Mouse (Mus musculus) embryonic facial prominence, embryonic 13.5 days (tissue): Measurements from ENCODE around the gene Slc48a1. TPM values are rescaled to one million over a fixed set of nuclear protein-coding genes. Genes with fewer than 3 reads are reported as not detected.
A peak's percentile ranks its signal among the peaks of the same experiment; 100 is the strongest.

Experiments
- ATAC-seq: fragments of 200-750 bp; cut with Nextera tagmentation; 2 replicates; pipeline ENCODE4 v1.8.0; 2017; ENCODE audit warnings: low read depth; ENCODE audit not compliant: insufficient number of reproducible peaks, insufficient read depth, low FRiP score, low TSS enrichment
- H3K27ac ChIP-seq: fragments of 300-500 bp; sonication (generic); 2 replicates; pipeline ENCODE4 v1.5.1; 2015; ENCODE audit warnings: moderate library complexity, mild to moderate bottlenecking, inconsistent platforms
- H3K27me3 ChIP-seq: fragments of 300-500 bp; sonication (generic); 2 replicates; pipeline ENCODE4 v1.6.1; 2015; ENCODE audit warnings: mild to moderate bottlenecking, inconsistent platforms
- H3K36me3 ChIP-seq: fragments of 300-500 bp; sonication (generic); 2 replicates; pipeline ENCODE4 v1.6.1; 2015; ENCODE audit warnings: mild to moderate bottlenecking, inconsistent platforms
- H3K4me1 ChIP-seq: fragments of 300-500 bp; sonication (generic); 2 replicates; pipeline ENCODE4 v1.6.1; 2015; ENCODE audit warnings: inconsistent platforms
- H3K4me2 ChIP-seq: fragments of 300-500 bp; sonication (generic); 2 replicates; pipeline ENCODE4 v1.6.1; 2015; ENCODE audit warnings: moderate library complexity, mild to moderate bottlenecking, inconsistent platforms
- H3K4me3 ChIP-seq: fragments of 300-500 bp; sonication (generic); 2 replicates; pipeline ENCODE4 v1.5.1; 2015; ENCODE audit warnings: mild to moderate bottlenecking, inconsistent platforms
- H3K9ac ChIP-seq: fragments of 300-500 bp; sonication (generic); 2 replicates; pipeline ENCODE4 v1.6.1; 2015; ENCODE audit warnings: mild to moderate bottlenecking, inconsistent platforms
- H3K9me3 ChIP-seq: fragments of 300-500 bp; sonication (generic); 2 replicates; pipeline ENCODE4 v1.6.1; 2016; ENCODE audit warnings: inconsistent platforms
- WGBS: fragments of 180-500 bp; shearing (Covaris S2); methylation state at CpG from one replicate; pipeline ENCODE4 v1.1.7; 2015; ENCODE audit warnings: mixed read lengths; 5-methylcytosine and 5-hydroxymethylcytosine counted together
- polyA plus RNA-seq: library from polyadenylated mRNA; unstranded; fragments of >200 nt; fragmentation: Nextera tagmentation; extraction: Ambion mirVana; gene quantifications from 2 replicates; pipeline ENCODE4 v1.2.1, GENCODE M21; 2015

Gene Slc48a1
- polyA plus RNA-seq, 1 experiment from 2014 or later = 34.7 TPM

DNA sequence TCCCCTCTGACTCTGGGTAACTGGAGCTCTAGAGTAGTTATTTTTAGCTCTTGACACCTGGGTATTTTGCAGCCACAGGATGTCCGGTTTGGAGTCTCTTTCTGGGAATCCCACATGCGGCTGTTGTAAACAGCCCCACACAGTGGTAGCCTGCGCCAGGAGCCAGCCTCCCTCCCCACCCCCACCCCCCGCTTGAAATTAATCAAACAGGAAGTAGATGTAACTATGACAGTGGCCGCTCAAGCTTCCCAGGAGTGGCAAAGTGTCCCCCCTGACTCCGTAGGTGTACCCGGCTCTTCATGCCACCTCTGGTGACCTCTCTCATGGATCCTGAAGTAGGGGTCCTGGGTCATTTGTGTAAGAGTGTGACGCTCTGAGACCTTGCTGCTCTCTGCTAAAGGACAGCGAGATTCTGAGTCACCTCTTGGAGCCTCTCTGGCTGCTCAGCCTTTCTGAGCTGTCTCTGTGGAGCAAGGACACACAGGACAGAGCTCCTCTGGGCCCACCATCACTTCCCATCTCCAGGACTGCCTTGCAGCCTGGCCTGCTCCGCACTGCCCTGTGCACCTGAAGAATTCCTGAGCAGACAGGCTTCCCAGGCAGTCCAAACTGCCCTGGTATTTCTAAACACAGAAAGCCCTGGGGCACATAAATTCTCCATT, 43.1 kb downstream of the Slc48a1 start:
- Histone ChIP-seq H3K27me3 (no peaks in the 10 kb centered on the region), H3K4me1 (peaks cover 62% of the 10 kb centered on the region), H3K27ac (peak overlapping the region; percentile 55), H3K4me2 (no peak overlapping the region), H3K9ac (peak overlapping the region; percentile 44; the same call in 1 of the 2 replicates), H3K9me3 (no peaks in the 10 kb centered on the region), H3K4me3 (no peak overlapping the region), H3K36me3 (peaks cover 14% of the 10 kb centered on the region; the same call in 1 of the 2 replicates)
- WGBS = 40% methylated on average over 10 of the region's 10 CpGs
- no peak for ATAC-seq

GRCm38 (mm10) chr15:97821983-97822363, 43.7 kb downstream of the Slc48a1 start:
- Histone ChIP-seq H3K36me3 (peaks cover 14% of the 10 kb centered on the region; the same call in 1 of the 2 replicates), H3K4me1 (peaks cover 67% of the 10 kb centered on the region), H3K4me3 (no peak overlapping the region), H3K27ac (peak overlapping the region; percentile 55), H3K27me3 (no peaks in the 10 kb centered on the region), H3K4me2 (no peak overlapping the region), H3K9me3 (no peaks in the 10 kb centered on the region), H3K9ac (peak overlapping the region; percentile 44; the same call in 1 of the 2 replicates)
- WGBS = 49% methylated on average over 6 of the region's 6 CpGs
- no peak for ATAC-seq

- no peaks in the 10 kb centered on the region for H3K9me3 ChIP-seq
- peaks cover 14% of the 10 kb centered on the region; the same call in 1 of the 2 replicates for H3K36me3 ChIP-seq
- peaks cover 73% of the 10 kb centered on the region for H3K4me1 ChIP-seq
- no peak overlapping the region for H3K4me3 ChIP-seq
- no peaks in the 10 kb centered on the region for H3K27me3 ChIP-seq
- H3K4me2 ChIP-seq = no peak overlapping the region
- peak overlapping the region; percentile 55; the same call in 1 of the 2 replicates for H3K27ac ChIP-seq
- peak overlapping the region; percentile 44 for H3K9ac ChIP-seq
- ATAC-seq = no peak
- 42% methylated on average over 11 of the region's 12 CpGs for WGBS
Observed at GRCm38 (mm10) chr15:97822545-97823228, 44.4 kb downstream of the Slc48a1 start.

DNA sequence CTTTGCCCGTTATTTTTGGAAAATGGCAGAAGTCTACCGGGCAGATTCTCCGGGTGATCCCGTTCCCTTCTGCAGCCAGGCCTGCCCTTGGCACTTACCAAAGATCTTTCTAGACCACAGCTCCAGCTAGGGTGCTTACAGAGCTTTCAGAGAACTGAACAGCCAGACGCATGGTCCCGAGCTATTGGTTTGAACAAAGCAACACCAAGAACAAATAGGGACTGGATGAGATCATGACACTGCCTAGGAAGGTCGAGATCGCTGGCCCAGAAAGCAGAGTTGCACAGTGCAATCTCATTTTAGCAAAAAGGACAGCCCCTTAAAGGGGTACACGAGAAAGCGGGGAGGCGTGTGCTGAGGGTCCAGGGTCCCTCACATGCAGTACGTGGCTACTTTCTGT, 45.2 kb downstream of the Slc48a1 start:
- no peak for ATAC-seq
- Histone ChIP-seq H3K9me3 (no peaks in the 10 kb centered on the region), H3K4me1 (peaks cover 79% of the 10 kb centered on the region), H3K36me3 (peaks cover 14% of the 10 kb centered on the region; the same call in 1 of the 2 replicates), H3K27me3 (no peaks in the 10 kb centered on the region), H3K4me2 (no peak overlapping the region), H3K27ac (0 out of 2 replicates have a peak overlapping the region, but pooled peaks have one; percentile 2), H3K4me3 (no peak overlapping the region), H3K9ac (peak overlapping the region; percentile 44)
- WGBS = 81% methylated on average over 12 of the region's 12 CpGs

DNA sequence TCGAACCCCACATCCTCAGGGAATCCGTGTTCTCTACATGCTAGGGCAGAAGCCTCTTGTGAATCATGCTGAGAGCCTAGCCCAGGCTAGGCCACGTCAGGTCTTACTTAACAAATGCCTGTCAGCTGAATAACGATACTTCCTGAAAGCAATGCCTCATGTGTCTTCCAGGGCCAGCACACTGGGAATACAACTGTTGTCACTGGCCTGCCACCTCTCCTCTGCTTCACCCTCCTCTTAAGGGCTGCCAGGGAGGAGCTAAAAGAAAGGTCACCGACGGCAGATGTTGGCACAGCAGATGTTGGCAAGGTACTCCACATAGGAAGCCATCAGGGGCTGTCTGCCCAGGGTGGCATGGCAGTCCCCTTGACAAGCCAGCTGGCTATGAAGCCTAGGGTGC, 45.7 kb downstream of the Slc48a1 start:
- Histone ChIP-seq H3K4me3 (no peak overlapping the region), H3K27ac (peak overlapping the region; percentile 36; the same call in 1 of the 2 replicates), H3K9me3 (no peaks in the 10 kb centered on the region), H3K4me1 (peaks cover 85% of the 10 kb centered on the region), H3K27me3 (no peaks in the 10 kb centered on the region), H3K9ac (no peak overlapping the region), H3K4me2 (peak overlapping the region; percentile 65; the same call in 1 of the 2 replicates), H3K36me3 (peaks cover 14% of the 10 kb centered on the region; the same call in 1 of the 2 replicates)
- 82% methylated on average over 6 of the region's 6 CpGs for WGBS
- ATAC-seq = no peak

- 6% methylated on average over 29 of the region's 29 CpGs for WGBS
Observed at GRCm38 (mm10) chr15:97825071-97825940, 47.0 kb downstream of the Slc48a1 start.

GRCm38 (mm10) chr15:97825941-97826587, 47.7 kb downstream of the Slc48a1 start:
- Histone ChIP-seq H3K9me3 (no peaks in the 10 kb centered on the region), H3K36me3 (0 out of 2 replicates have a peak, but pooled peaks cover 9% of the 10 kb centered on the region), H3K9ac (peak overlapping the region; percentile 64), H3K4me1 (peaks cover 95% of the 10 kb centered on the region), H3K27ac (peak overlapping the region; percentile 90), H3K27me3 (no peaks in the 10 kb centered on the region), H3K4me2 (peak overlapping the region; percentile 65), H3K4me3 (peak overlapping the region; percentile 34)
- no peak for ATAC-seq
- 43% methylated on average over 12 of the region's 12 CpGs for WGBS

More at GRCm38 (mm10) chr15:97825071-97825940, 47.0 kb downstream of the Slc48a1 start:
- H3K4me1 ChIP-seq = peaks cover 97% of the 10 kb centered on the region
- H3K4me2 ChIP-seq = peak overlapping the region; percentile 65
- no peaks in the 10 kb centered on the region for H3K9me3 ChIP-seq
- H3K27me3 ChIP-seq = no peaks in the 10 kb centered on the region
- H3K27ac ChIP-seq = peak overlapping the region; percentile 90
- H3K36me3 ChIP-seq = peaks cover 14% of the 10 kb centered on the region; the same call in 1 of the 2 replicates
- H3K4me3 ChIP-seq = peak overlapping the region; percentile 34
- 0 out of 2 replicates have a peak, but pooled peaks have one; percentile 10 for ATAC-seq
- peak overlapping the region; percentile 64 for H3K9ac ChIP-seq

DNA sequence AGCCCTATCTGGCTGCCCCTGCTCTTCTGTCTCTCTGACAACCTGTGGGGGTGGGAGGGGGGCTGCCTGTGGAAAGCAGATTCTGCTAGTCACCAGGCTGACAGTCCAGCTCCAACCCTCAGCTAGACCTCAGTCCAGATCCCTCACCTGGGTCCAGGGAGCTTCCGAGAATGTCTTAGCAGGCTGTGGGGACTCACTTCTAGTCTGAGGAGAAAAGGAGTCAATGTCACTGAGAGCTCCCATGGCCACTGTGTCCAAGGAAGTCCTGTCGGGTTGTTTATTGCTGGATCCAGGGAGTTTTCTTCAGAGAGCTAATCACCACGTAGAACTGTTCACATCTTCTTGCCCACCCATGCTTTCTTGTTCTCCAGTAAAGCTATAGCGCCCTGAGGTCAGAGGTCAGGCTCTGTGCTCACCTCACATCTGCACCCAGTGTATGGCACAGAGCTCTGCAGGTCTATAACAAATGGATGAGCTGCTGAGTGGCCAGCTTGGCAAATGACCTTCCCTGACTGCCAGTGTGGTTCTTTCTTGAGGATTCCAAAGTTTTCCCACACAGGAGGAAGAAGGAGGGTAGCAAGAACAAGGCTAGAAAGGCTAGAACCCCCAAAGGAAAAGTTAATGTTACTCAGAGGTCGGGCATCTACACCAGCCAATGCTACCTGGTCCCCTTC, 48.4 kb downstream of the Slc48a1 start:
- Histone ChIP-seq H3K9ac (no peak overlapping the region), H3K4me2 (peak overlapping the region; percentile 65; the same call in 1 of the 2 replicates), H3K27me3 (no peaks in the 10 kb centered on the region), H3K4me1 (peaks cover 88% of the 10 kb centered on the region), H3K4me3 (no peak overlapping the region), H3K36me3 (0 out of 2 replicates have a peak, but pooled peaks cover 9% of the 10 kb centered on the region), H3K9me3 (no peaks in the 10 kb centered on the region), H3K27ac (0 out of 2 replicates have a peak overlapping the region, but pooled peaks have one; percentile 90)
- no peak for ATAC-seq
- WGBS = 68% methylated on average over 5 of the region's 5 CpGs

GRCm38 (mm10) chr15:97827401-97827800, 49.1 kb downstream of the Slc48a1 start:
- H3K9me3 ChIP-seq = no peaks in the 10 kb centered on the region
- ATAC-seq = no peak
- H3K36me3 ChIP-seq = 0 out of 2 replicates have a peak, but pooled peaks cover 9% of the 10 kb centered on the region
- H3K4me1 ChIP-seq = peaks cover 86% of the 10 kb centered on the region
- no peaks in the 10 kb centered on the region for H3K27me3 ChIP-seq
- WGBS = 85% methylated on average over 8 of the region's 8 CpGs
- H3K4me2 ChIP-seq = no peak overlapping the region; the same call in 1 of the 2 replicates
- no peak overlapping the region for H3K9ac ChIP-seq
- H3K4me3 ChIP-seq = no peak overlapping the region
- H3K27ac ChIP-seq = no peak overlapping the region

GRCm38 (mm10) chr15:97828221-97828842, 50.0 kb downstream of the Slc48a1 start:
- Histone ChIP-seq H3K4me2 (peak overlapping the region; percentile 69), H3K9ac (peak overlapping the region; percentile 52), H3K4me3 (0 out of 2 replicates have a peak overlapping the region, but pooled peaks have one; percentile 9), H3K36me3 (0 out of 2 replicates have a peak, but pooled peaks cover 9% of the 10 kb centered on the region), H3K4me1 (peaks cover 81% of the 10 kb centered on the region), H3K9me3 (no peaks in the 10 kb centered on the region), H3K27me3 (no peaks in the 10 kb centered on the region), H3K27ac (peak overlapping the region; percentile 96)
- WGBS = 27% methylated on average over 6 of the region's 6 CpGs
- ATAC-seq = no peak
